Mouse (Mus musculus): ENCODE data around the gene Rad21l. TPM values are rescaled to one million over a fixed set of nuclear protein-coding genes. Genes with fewer than 3 reads are reported as not detected.
A peak's percentile ranks its signal among the peaks of the same experiment; 100 is the strongest.

Rad21l gene
- polyA plus RNA-seq, 1 experiment: not detected

DNA sequence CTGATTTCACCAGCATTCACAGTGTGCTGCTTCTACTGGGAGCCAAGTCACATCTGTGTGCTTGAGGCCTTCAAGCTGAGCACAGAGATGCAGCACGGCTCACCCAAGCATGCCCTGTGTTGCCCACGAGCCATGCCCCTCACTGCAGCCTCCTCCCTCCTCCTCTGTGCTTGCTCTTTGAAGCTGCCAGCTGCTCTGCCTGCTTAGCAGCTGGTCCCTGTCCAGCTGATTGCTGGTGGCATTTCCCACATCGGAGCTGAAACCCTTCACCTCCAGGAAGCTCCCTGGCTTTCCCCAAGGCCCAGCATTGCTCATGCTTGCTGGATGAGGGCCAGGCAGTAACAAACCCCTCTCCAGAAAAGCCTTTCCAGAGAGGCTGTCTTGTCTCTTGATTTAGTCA, 58.4 kb downstream of the Rad21l start:
- no peak overlapping the region for H3K4me3 ChIP-seq (ENCODE audit: insufficient read depth, low read depth, low read length)
- 0 out of 2 replicates have a peak overlapping the region, but pooled peaks have one; percentile 27 for H3K27ac ChIP-seq (ENCODE audit: insufficient read depth, low read depth, low read length)
- peaks cover 32% of the 10 kb centered on the region for H3K4me1 ChIP-seq (ENCODE audit: control insufficient read depth, insufficient read depth, low read length)
- whole genome bisulfite sequencing: 12% methylated on average over 3 of the region's 3 CpGs
- TF ChIP-seq CTCF (IDR thresholded peaks at IDR 0.05; ENCODE audit: insufficient read depth, low read depth, low read length) (no peak), POLR2A (IDR thresholded peaks at IDR 0.05; ENCODE audit: insufficient read depth, low read depth, low read length) (no peak)

DNA sequence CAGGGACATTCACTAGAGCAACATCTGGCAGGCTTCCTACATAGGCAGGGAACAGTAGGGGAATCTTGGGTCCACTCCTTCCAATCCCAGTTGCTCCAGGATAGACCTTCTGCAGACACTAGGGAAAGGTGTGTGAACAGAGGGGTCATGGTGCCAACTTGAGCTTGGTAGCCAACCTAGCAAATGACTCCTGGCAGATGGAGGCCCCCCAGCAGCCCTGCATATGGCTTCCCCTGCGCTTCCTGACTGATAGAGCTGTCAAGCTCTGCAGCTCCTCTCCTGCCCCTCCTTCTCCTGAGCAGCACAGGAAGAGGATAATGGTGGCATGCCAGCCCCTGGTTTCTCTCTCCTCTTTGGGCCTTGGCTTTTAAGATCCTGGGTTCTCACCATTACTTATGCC, 59.9 kb downstream of the Rad21l start:
- TF ChIP-seq POLR2A (IDR thresholded peaks at IDR 0.05; ENCODE audit: insufficient read depth, low read depth, low read length) (no peak), CTCF (IDR thresholded peaks at IDR 0.05; ENCODE audit: insufficient read depth, low read depth, low read length) (no peak)
- H3K27ac ChIP-seq (ENCODE audit: insufficient read depth, low read depth, low read length): 0 out of 2 replicates have a peak overlapping the region, but pooled peaks have one; percentile 8
- WGBS: 80% methylated on average over 1 of the region's 1 CpGs

DNA sequence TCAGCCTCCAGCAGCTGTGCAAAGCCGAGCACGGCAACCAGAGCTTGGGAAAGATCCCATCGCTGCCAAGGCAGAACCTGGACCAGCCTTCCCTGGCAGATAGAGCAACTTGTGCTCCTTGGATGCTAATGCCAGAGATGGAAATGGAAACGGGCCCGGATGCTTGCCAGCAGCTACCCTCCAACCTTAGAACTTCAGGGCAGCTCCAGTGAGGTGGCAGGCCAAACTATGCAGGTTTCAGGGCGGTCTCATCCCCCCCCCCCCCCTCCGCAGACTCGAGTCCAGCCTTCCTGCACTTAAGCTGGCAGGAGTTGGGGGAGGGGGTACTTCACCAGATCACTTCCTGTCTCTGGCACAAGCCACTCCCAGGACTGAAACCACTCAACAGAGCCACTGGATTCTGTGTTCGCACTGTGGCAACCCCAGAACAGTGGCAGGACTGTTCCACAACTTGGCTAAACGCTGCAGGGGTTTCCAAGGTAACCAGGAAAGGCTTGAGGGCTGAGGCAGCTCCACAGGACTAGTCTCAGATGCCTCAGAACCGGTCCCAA, 62.8 kb downstream of the Rad21l start:
- 12% methylated on average over 10 of the region's 11 CpGs for WGBS
- peaks cover 69% of the 10 kb centered on the region for H3K4me1 ChIP-seq (ENCODE audit: control insufficient read depth, insufficient read depth, low read length)
- H3K4me3 ChIP-seq (ENCODE audit: insufficient read depth, low read depth, low read length): no peak overlapping the region
- peak overlapping the region; percentile 61 for H3K27ac ChIP-seq (ENCODE audit: insufficient read depth, low read depth, low read length)
- TF ChIP-seq POLR2A (IDR thresholded peaks at IDR 0.05; ENCODE audit: insufficient read depth, low read depth, low read length): no peak
- no peak for TF ChIP-seq CTCF (IDR thresholded peaks at IDR 0.05; ENCODE audit: insufficient read depth, low read depth, low read length)

More for the DNA sequence above, 59.9 kb downstream of the Rad21l start:
- Histone ChIP-seq H3K4me1 (ENCODE audit: control insufficient read depth, insufficient read depth, low read length) (peaks cover 43% of the 10 kb centered on the region), H3K4me3 (ENCODE audit: insufficient read depth, low read depth, low read length) (no peak overlapping the region)

DNA sequence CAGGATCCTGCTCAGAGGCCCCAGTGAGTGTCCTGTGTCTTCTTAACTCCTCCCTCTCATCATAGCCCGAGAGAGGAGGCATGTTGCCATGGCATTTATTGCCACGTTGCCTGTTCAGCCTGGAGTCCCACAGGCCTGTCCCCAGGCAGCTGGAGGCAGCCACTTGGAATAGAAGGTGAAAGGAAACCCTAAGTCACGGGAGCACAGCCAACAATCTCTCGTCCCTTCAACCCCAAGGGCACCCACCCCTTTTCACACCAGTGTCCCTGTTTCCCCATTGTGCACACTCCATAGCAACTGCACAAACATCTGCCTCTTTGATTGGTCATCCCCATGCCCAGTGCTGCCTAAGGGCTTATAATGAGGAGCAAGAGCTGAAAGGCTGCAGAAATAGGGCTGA, 64.7 kb downstream of the Rad21l start:
- TF ChIP-seq CTCF (IDR thresholded peaks at IDR 0.05; ENCODE audit: insufficient read depth, low read depth, low read length) (no peak), POLR2A (IDR thresholded peaks at IDR 0.05; ENCODE audit: insufficient read depth, low read depth, low read length) (no peak)
- Histone ChIP-seq H3K27ac (ENCODE audit: insufficient read depth, low read depth, low read length) (peak overlapping the region; percentile 61), H3K4me1 (ENCODE audit: control insufficient read depth, insufficient read depth, low read length) (peaks cover 66% of the 10 kb centered on the region), H3K4me3 (ENCODE audit: insufficient read depth, low read depth, low read length) (no peak overlapping the region)
- WGBS: 17% methylated on average over 4 of the region's 4 CpGs

DNA sequence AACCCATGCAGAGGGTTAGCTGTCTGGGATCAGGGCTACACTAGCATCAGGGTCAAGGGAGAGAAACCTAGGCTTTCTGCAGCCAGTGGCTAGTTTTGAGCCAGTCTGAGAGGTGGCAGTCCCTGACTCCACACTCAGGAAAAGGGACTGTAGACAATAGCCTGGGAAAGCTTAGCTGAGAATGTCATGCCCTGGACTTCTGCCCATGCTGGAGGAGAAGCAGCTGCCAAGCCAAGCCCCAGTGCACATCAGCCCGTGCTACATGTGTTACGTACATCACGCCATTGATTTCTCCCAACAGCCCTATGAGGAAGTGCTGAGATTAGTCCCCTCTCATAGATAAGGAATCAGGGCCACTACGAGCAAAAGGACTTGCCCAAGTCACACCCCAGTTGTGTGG, 66.2 kb downstream of the Rad21l start:
- 59% methylated on average over 4 of the region's 4 CpGs for WGBS
- Histone ChIP-seq H3K4me1 (ENCODE audit: control insufficient read depth, insufficient read depth, low read length) (peaks cover 60% of the 10 kb centered on the region), H3K4me3 (ENCODE audit: insufficient read depth, low read depth, low read length) (no peak overlapping the region), H3K27ac (ENCODE audit: insufficient read depth, low read depth, low read length) (peak overlapping the region; percentile 61; the same call in 1 of the 2 replicates)
- no peak for TF ChIP-seq POLR2A (IDR thresholded peaks at IDR 0.05; ENCODE audit: insufficient read depth, low read depth, low read length)
- TF ChIP-seq CTCF (IDR thresholded peaks at IDR 0.05; ENCODE audit: insufficient read depth, low read depth, low read length): no peak

DNA sequence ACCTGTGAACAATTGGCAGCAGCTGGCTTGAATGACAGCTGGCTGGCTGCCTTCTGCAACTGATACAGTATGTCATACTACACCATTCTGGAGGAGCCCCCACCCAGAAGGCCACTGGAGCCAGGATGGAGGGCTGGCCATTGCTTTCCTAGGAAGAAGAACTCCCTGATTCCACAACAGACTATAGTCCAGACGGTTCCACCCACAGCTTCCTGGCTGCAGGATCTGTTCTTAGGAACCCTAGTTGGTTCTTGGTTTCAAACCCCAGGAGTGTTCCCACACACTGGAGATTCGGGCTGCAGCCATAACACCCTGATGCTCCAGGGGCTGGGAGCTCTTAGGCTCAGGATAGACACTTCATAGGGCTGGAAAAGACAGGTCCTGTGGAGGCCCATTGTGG, 70.3 kb downstream of the Rad21l start:
- TF ChIP-seq POLR2A (IDR thresholded peaks at IDR 0.05; ENCODE audit: insufficient read depth, low read depth, low read length) (no peak), CTCF (IDR thresholded peaks at IDR 0.05; ENCODE audit: insufficient read depth, low read depth, low read length) (no peak)
- Histone ChIP-seq H3K4me3 (ENCODE audit: insufficient read depth, low read depth, low read length) (no peak overlapping the region), H3K27ac (ENCODE audit: insufficient read depth, low read depth, low read length) (no peak overlapping the region), H3K4me1 (ENCODE audit: control insufficient read depth, insufficient read depth, low read length) (peaks cover 33% of the 10 kb centered on the region)
- 62% methylated on average over 2 of the region's 2 CpGs for WGBS

Other genes with a start within 250 kb of the Rad21l start
- gene 4921509C19Rik, start 192.4 kb downstream of the Rad21l start, polyA plus RNA-seq (2012; ENCODE audit: insufficient read depth, insufficient read length, low replicate concordance, missing spikeins): not detected in 2 replicates
- not detected in 2 replicates for gene Nsfl1c, start 174.4 kb downstream of the Rad21l start, polyA plus RNA-seq (2012; ENCODE audit: insufficient read depth, insufficient read length, low replicate concordance, missing spikeins)
- gene Fkbp1a, start 126.0 kb downstream of the Rad21l start, polyA plus RNA-seq (2012; ENCODE audit: insufficient read depth, insufficient read length, low replicate concordance, missing spikeins): 795 TPM in 1 of 2 replicates, not detected in the other
- gene Sdcbp2, start 95.9 kb downstream of the Rad21l start, polyA plus RNA-seq (2012; ENCODE audit: insufficient read depth, insufficient read length, low replicate concordance, missing spikeins): not detected in 2 replicates
- gene Snph, start 35.9 kb downstream of the Rad21l start, polyA plus RNA-seq (2012; ENCODE audit: insufficient read depth, insufficient read length, low replicate concordance, missing spikeins): not detected in 2 replicates
- gene Tmem74b, start 33.5 kb upstream of the Rad21l start, polyA plus RNA-seq (2012; ENCODE audit: insufficient read depth, insufficient read length, low replicate concordance, missing spikeins): not detected in 2 replicates
- not detected in 2 replicates for gene Psmf1, start 75.7 kb upstream of the Rad21l start, polyA plus RNA-seq (2012; ENCODE audit: insufficient read depth, insufficient read length, low replicate concordance, missing spikeins)
- not detected in 2 replicates for gene Rspo4, start 174.4 kb upstream of the Rad21l start, polyA plus RNA-seq (2012; ENCODE audit: insufficient read depth, insufficient read length, low replicate concordance, missing spikeins)
- not detected in 2 replicates for gene Angpt4, start 242.7 kb upstream of the Rad21l start, polyA plus RNA-seq (2012; ENCODE audit: insufficient read depth, insufficient read length, low replicate concordance, missing spikeins)

All from olfactory bulb, adult 2 months (tissue).